Mouse (Mus musculus): ENCODE data around the gene Senp2. TPM values are rescaled to one million over a fixed set of nuclear protein-coding genes. Genes with fewer than 3 reads are reported as not detected.

Gene Senp2
- polyA plus RNA-seq, 1 experiment, result 58.9 TPM

GRCm38 (mm10) chr16:22075829-22076619 is 66.7 kb downstream of the Senp2 start:
- H3K27ac ChIP-seq (ENCODE audit: insufficient read depth, low read length), result no peak overlapping the region
- WGBS, result 13% methylated on average over 5 of the region's 5 CpGs
- H3K4me3 ChIP-seq (replicated peaks; ENCODE audit: insufficient read depth, low read depth, low read length), result no peak overlapping the region
- no peak for TF ChIP-seq POLR2A (IDR thresholded peaks at IDR 0.05; ENCODE audit: borderline replicate concordance, insufficient read depth, low read length)
- TF ChIP-seq CTCF (IDR thresholded peaks at IDR 0.05; ENCODE audit: borderline replicate concordance, insufficient read depth, low read depth, low read length), result no peak
- no peaks in the 10 kb centered on the region for H3K4me1 ChIP-seq (ENCODE audit: control insufficient read depth, insufficient read depth, low read length)
- no peaks in the 10 kb centered on the region for H3K27me3 ChIP-seq (ENCODE audit: control insufficient read depth, insufficient read depth, low read length)
- no peak for DNase-seq

- H3K27ac ChIP-seq (ENCODE audit: insufficient read depth, low read length), result no peak overlapping the region
- WGBS, result 35% methylated on average over 4 of the region's 4 CpGs
- H3K27me3 ChIP-seq (ENCODE audit: control insufficient read depth, insufficient read depth, low read length), result no peaks in the 10 kb centered on the region
- DNase-seq, result no peak
- no peaks in the 10 kb centered on the region for H3K4me1 ChIP-seq (ENCODE audit: control insufficient read depth, insufficient read depth, low read length)
- no peak overlapping the region for H3K4me3 ChIP-seq (replicated peaks; ENCODE audit: insufficient read depth, low read depth, low read length)
- TF ChIP-seq POLR2A (IDR thresholded peaks at IDR 0.05; ENCODE audit: borderline replicate concordance, insufficient read depth, low read length), result no peak
- TF ChIP-seq CTCF (IDR thresholded peaks at IDR 0.05; ENCODE audit: borderline replicate concordance, insufficient read depth, low read depth, low read length), result no peak
These were observed 67.3 kb downstream of the Senp2 start for GRCm38 (mm10) chr16:22076620-22076941.

GRCm38 (mm10) chr16:22080125-22080710 is 70.9 kb downstream of the Senp2 start:
- H3K27ac ChIP-seq (ENCODE audit: insufficient read depth, low read length), result no peak overlapping the region
- H3K27me3 ChIP-seq (ENCODE audit: control insufficient read depth, insufficient read depth, low read length), result no peaks in the 10 kb centered on the region
- H3K4me3 ChIP-seq (replicated peaks; ENCODE audit: insufficient read depth, low read depth, low read length), result no peak overlapping the region
- no peaks in the 10 kb centered on the region for H3K4me1 ChIP-seq (ENCODE audit: control insufficient read depth, insufficient read depth, low read length)
- no peak for DNase-seq
- 78% methylated on average over 12 of the region's 12 CpGs for WGBS
- TF ChIP-seq POLR2A (IDR thresholded peaks at IDR 0.05; ENCODE audit: borderline replicate concordance, insufficient read depth, low read length), result no peak
- no peak for TF ChIP-seq CTCF (IDR thresholded peaks at IDR 0.05; ENCODE audit: borderline replicate concordance, insufficient read depth, low read depth, low read length)

DNA sequence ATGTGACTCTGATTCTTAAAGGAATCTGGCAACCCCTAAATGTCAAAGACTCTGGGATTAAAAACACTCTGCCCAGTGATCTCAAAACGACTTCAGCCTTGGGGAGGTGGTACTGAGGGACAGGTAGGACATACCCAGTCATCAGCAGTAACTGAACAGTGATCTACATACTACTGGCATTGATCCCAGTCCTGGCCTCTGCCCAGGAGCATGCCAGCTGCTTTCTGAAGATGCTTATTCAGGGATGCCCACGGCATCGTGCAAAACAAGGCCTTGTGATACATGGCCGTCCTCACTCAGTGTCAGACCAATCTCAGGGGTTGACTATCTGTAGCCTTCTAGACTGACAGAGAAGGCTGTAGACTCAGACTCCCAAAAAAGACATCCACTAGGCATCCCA is 76.1 kb downstream of the Senp2 start:
- Histone ChIP-seq H3K27me3 (ENCODE audit: control insufficient read depth, insufficient read depth, low read length) (no peaks in the 10 kb centered on the region), H3K4me1 (ENCODE audit: control insufficient read depth, insufficient read depth, low read length) (no peaks in the 10 kb centered on the region), H3K4me3 (replicated peaks; ENCODE audit: insufficient read depth, low read depth, low read length) (no peak overlapping the region), H3K27ac (ENCODE audit: insufficient read depth, low read length) (no peak overlapping the region)
- DNase-seq, result no peak
- TF ChIP-seq CTCF (IDR thresholded peaks at IDR 0.05; ENCODE audit: borderline replicate concordance, insufficient read depth, low read depth, low read length) (no peak), POLR2A (IDR thresholded peaks at IDR 0.05; ENCODE audit: borderline replicate concordance, insufficient read depth, low read length) (no peak)
- WGBS, result 8% methylated on average over 4 of the region's 4 CpGs

- Histone ChIP-seq H3K27ac (ENCODE audit: insufficient read depth, low read length) (no peak overlapping the region), H3K4me3 (replicated peaks; ENCODE audit: insufficient read depth, low read depth, low read length) (no peak overlapping the region), H3K27me3 (ENCODE audit: control insufficient read depth, insufficient read depth, low read length) (no peaks in the 10 kb centered on the region), H3K4me1 (ENCODE audit: control insufficient read depth, insufficient read depth, low read length) (no peaks in the 10 kb centered on the region)
- 86% methylated on average over 3 of the region's 3 CpGs for WGBS
- no peak for DNase-seq
- TF ChIP-seq CTCF (IDR thresholded peaks at IDR 0.05; ENCODE audit: borderline replicate concordance, insufficient read depth, low read depth, low read length) (no peak), POLR2A (IDR thresholded peaks at IDR 0.05; ENCODE audit: borderline replicate concordance, insufficient read depth, low read length) (no peak)
These were observed 82.0 kb downstream of the Senp2 start for GRCm38 (mm10) chr16:22091255-22091783.

- no peak for TF ChIP-seq CTCF (IDR thresholded peaks at IDR 0.05; ENCODE audit: borderline replicate concordance, insufficient read depth, low read depth, low read length)
- no peak for TF ChIP-seq POLR2A (IDR thresholded peaks at IDR 0.05; ENCODE audit: borderline replicate concordance, insufficient read depth, low read length)
- Histone ChIP-seq H3K27ac (ENCODE audit: insufficient read depth, low read length) (no peak overlapping the region), H3K4me3 (replicated peaks; ENCODE audit: insufficient read depth, low read depth, low read length) (no peak overlapping the region), H3K27me3 (ENCODE audit: control insufficient read depth, insufficient read depth, low read length) (no peaks in the 10 kb centered on the region), H3K4me1 (ENCODE audit: control insufficient read depth, insufficient read depth, low read length) (no peaks in the 10 kb centered on the region)
- DNase-seq, result no peak
- 90% methylated on average over 1 of the region's 1 CpGs for whole genome bisulfite sequencing
These were observed 86.5 kb downstream of the Senp2 start for GRCm38 (mm10) chr16:22095751-22096150.

DNA sequence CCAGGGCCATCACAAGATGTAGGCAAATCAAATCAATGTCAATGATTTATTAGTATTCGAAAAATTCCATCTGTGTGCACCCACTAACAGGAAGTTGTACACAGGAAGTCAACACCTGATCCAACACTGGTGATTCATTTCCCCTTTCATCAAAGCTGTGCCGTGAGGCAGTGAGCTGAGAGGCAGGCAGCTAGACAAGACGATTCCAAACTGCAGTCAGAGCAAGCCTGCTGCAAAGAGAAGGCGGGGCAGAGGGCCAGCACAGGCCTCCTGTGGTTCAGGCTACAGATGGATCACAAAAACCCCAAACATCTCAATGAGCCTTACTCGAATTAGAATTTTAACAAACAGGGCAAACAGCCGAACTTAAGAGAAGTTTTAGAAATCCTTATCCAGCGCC is 88.4 kb downstream of the Senp2 start:
- WGBS, result 21% methylated on average over 7 of the region's 7 CpGs
- no peak overlapping the region for H3K27ac ChIP-seq (ENCODE audit: insufficient read depth, low read length)

More for the DNA sequence above, 88.4 kb downstream of the Senp2 start:
- Histone ChIP-seq H3K27me3 (ENCODE audit: control insufficient read depth, insufficient read depth, low read length) (no peaks in the 10 kb centered on the region), H3K4me3 (replicated peaks; ENCODE audit: insufficient read depth, low read depth, low read length) (no peak overlapping the region), H3K4me1 (ENCODE audit: control insufficient read depth, insufficient read depth, low read length) (no peaks in the 10 kb centered on the region)
- DNase-seq, result peak in 1 of 2 experiments; percentile 11
- TF ChIP-seq CTCF (IDR thresholded peaks at IDR 0.05; ENCODE audit: borderline replicate concordance, insufficient read depth, low read depth, low read length), result no peak
- TF ChIP-seq POLR2A (IDR thresholded peaks at IDR 0.05; ENCODE audit: borderline replicate concordance, insufficient read depth, low read length), result no peak

Other genes starting within 250 kb of the Senp2 start
- 3.8 and 4.4 TPM in 2 replicates for gene Ehhadh, start 221.7 kb upstream of the Senp2 start, polyA plus RNA-seq (2012; rRNA removed)
- 13.1 and 13.3 TPM in 2 replicates for gene Map3k13, start 215.1 kb upstream of the Senp2 start, polyA plus RNA-seq (2012; rRNA removed)
- gene Tmem41a, start 61.9 kb upstream of the Senp2 start, polyA plus RNA-seq (2012; rRNA removed), result 39.9 and 41.1 TPM in 2 replicates
- gene Liph, start 13.8 kb upstream of the Senp2 start, polyA plus RNA-seq (2012; rRNA removed), result 0.44 and 0.62 TPM in 2 replicates
- gene Igf2bp2, start 153.8 kb downstream of the Senp2 start, polyA plus RNA-seq (2012; rRNA removed), result 0.22 and 0.23 TPM in 2 replicates